23 mouse cellular contexts compared by ENCODE assay signal in the genomic region with DNA sequence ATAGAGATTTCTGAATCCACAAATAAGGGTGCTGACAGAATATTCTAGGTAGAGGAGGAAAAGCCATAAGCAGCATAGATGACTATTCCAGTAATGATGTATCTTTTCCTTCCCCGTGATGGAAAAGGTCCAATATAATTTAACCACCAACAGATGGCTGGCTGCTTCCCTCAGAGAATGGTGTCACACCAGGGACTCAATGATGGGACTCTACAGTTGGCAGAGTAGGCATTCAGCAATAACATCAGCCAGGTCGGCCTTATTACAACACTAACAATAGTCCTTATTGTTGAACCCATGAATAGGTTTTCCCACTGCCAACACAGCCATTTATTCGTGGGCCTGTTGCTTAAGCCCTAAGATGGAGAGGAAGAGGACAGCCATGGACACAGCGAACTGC. TPM values are rescaled to one million over a fixed set of nuclear protein-coding genes. Genes with fewer than 3 reads are reported as not detected.
A peak's percentile ranks its signal among the peaks of the same experiment; 100 is the strongest.
DNase-seq lines count a peak whose midpoint lies in the region; ATAC-seq lines count a peak whose summit lies in the region.
"Had no signal": no experiment of that assay in that cellular context is flagged by ENCODE, and none has a peak within 500 bp of the region (broad histone marks: within the 10 kb centered on the region; RNA-seq: fewer than 3 reads in every experiment).

No protein-coding gene starts in this region.

- no peak overlapping the region for H3K4me3 ChIP-seq in heart, embryonic 12.5 days
- H3K4me3 ChIP-seq: embryonic facial prominence, embryonic 10.5 days; forebrain, embryonic 13.5 days; gastrocnemius, adult 2 months; hindbrain, embryonic 10.5 days; limb, embryonic 12.5 days had no signal

- H3K9me3 ChIP-seq in heart, embryonic 12.5 days (replicated peaks): no peaks in the 10 kb centered on the region
- H3K9me3 ChIP-seq: embryonic facial prominence, embryonic 10.5 days; forebrain, embryonic 13.5 days; hindbrain, embryonic 10.5 days; limb, embryonic 12.5 days had no signal

- H3K4me2 ChIP-seq in heart, embryonic 12.5 days: no peak overlapping the region
- H3K4me2 ChIP-seq: forebrain, embryonic 13.5 days; limb, embryonic 12.5 days; liver, embryonic 11.5 days had no signal

- WGBS in heart, embryonic 12.5 days: 88% methylated on average over 4 of the region's 4 CpGs

- ATAC-seq in heart, embryonic 12.5 days (ENCODE audit: insufficient number of reproducible peaks, low FRiP score): no peak
- ATAC-seq: forebrain, embryonic 13.5 days; hindbrain, embryonic 16.5 days; intestine, postnatal 0 days; liver, postnatal 0 days; lung, postnatal 0 days; midbrain, embryonic 16.5 days had no signal

- H3K4me1 ChIP-seq in heart, embryonic 12.5 days (replicated peaks): no peaks in the 10 kb centered on the region
- H3K4me1 ChIP-seq: limb, embryonic 12.5 days had no signal

- peak; percentile 80 for DNase-seq in Muller cell, postnatal 12 days (ENCODE audit: inconsistent ontology term)
- peak; percentile 78 for DNase-seq in brain, adult 2 months (ENCODE audit: low read depth, low spot score)
- peak; percentile 45 for DNase-seq in cerebellum, adult 8-10 months
- DNase-seq in fat pad, adult 2 months (ENCODE audit: extremely low read depth, low read depth, low spot score): peak; percentile 39
- no peak for DNase-seq in ovary, postnatal 10 days (ENCODE audit: low spot score)
- no peak for DNase-seq in B cell, adult 2 months
- DNase-seq: adrenal gland, postnatal 25 days; gastrocnemius, adult 2 months; kidney, postnatal 4 days; liver, postnatal 0 days; right cerebral cortex, postnatal 14 days; spleen, adult 18-20 months had no signal

- H3K27ac ChIP-seq in heart, embryonic 12.5 days (ENCODE audit: poor library complexity, severe bottlenecking): no peak overlapping the region
- H3K27ac ChIP-seq: embryonic facial prominence, embryonic 10.5 days; forebrain, embryonic 13.5 days; gastrocnemius, adult 2 months; hindbrain, embryonic 10.5 days; limb, embryonic 12.5 days; macrophage had no signal

- no peak overlapping the region for H3K9ac ChIP-seq in heart, embryonic 12.5 days
- H3K9ac ChIP-seq: forebrain, embryonic 13.5 days; limb, embryonic 12.5 days; liver, postnatal 0 days had no signal

- H3K36me3 ChIP-seq in heart, embryonic 12.5 days: no peaks in the 10 kb centered on the region
- H3K36me3 ChIP-seq: embryonic facial prominence, embryonic 10.5 days; limb, embryonic 12.5 days had no signal

- no peaks in the 10 kb centered on the region for H3K27me3 ChIP-seq in heart, embryonic 12.5 days (replicated peaks)
- H3K27me3 ChIP-seq: forebrain, embryonic 13.5 days; limb, embryonic 12.5 days had no signal

RNA-seq across cellular contexts. Expression of a gene that starts 48.6 kb away (rescaled TPM):
- polyA plus RNA-seq in heart, embryonic 12.5 days (2016; fragmentation: Nextera tagmentation; extraction: Ambion mirVana): 25.9 and 31.9 TPM in 2 replicates

Comparison
In these comparisons a context has a peak if more than half of its experiments do, and no peak if none do; other contexts are left out.
1. DNase-seq: peak in Muller cell, postnatal 12 days (single experiment), brain, adult 2 months (single experiment), cerebellum, adult 8-10 months (single experiment) and fat pad, adult 2 months (single experiment); none in ovary, postnatal 10 days (single experiment) and B cell, adult 2 months (0 of 2).